In the genomic region with DNA sequence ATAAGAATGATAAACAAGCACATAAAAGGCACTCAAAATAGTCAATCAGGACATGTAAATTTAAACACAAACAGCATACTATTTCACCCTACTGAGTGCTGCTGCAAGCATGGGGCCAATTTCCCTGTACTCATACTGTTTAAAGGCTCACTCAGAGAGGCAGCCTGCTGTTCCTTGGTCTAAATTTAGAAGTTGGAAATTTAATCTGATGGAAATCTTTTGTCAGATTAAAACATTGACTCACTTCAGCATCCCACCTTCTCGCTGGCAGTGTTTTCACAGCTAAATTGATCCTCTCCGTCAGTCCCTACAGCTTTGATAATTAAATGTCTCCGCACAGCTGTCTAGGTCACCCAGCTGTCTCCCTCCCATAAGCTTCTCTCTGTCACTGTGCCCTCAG, we compare ENCODE assay signal across 19 mouse cellular contexts.
A peak's percentile ranks its signal among the peaks of the same experiment; 100 is the strongest.
DNase-seq lines count a peak whose midpoint lies in the region; ATAC-seq and TF ChIP-seq lines count a peak whose summit lies in the region.
"Had no signal": no experiment of that assay in that cellular context is flagged by ENCODE, and none has a peak within 500 bp of the region (broad histone marks: within the 10 kb centered on the region; RNA-seq: fewer than 3 reads in every experiment).

No protein-coding gene starts in this region.

- no peak overlapping the region for H3K4me2 ChIP-seq in forebrain, postnatal 0 days (ENCODE audit: low read depth)
- H3K4me2 ChIP-seq in forebrain, embryonic 16.5 days (ENCODE audit: low read length), result no peak overlapping the region
- H3K4me2 ChIP-seq: forebrain, embryonic 13.5 days; hindbrain, embryonic 12.5 days; stomach, embryonic 15.5 days had no signal

- no peak for TF ChIP-seq CTCF in forebrain, postnatal 0 days (IDR thresholded peaks at IDR 0.05; ENCODE audit: low read depth)

- 48% methylated on average over 3 of the region's 3 CpGs for WGBS in forebrain, postnatal 0 days
- 49% methylated on average over 3 of the region's 3 CpGs for WGBS in forebrain, embryonic 16.5 days

- no peak overlapping the region for H3K4me3 ChIP-seq in forebrain, postnatal 0 days (ENCODE audit: low read depth, low read length)
- H3K4me3 ChIP-seq in forebrain, embryonic 16.5 days (replicated peaks; ENCODE audit: low read length), result no peak overlapping the region
- H3K4me3 ChIP-seq: embryonic facial prominence, embryonic 10.5 days; forebrain, embryonic 13.5 days; gastrocnemius, adult 2 months; hindbrain, embryonic 12.5 days; megakaryocyte, embryonic 14.5 days; stomach, embryonic 15.5 days had no signal

- no peaks in the 10 kb centered on the region for H3K4me1 ChIP-seq in forebrain, postnatal 0 days (ENCODE audit: insufficient read depth)
- no peaks in the 10 kb centered on the region for H3K4me1 ChIP-seq in forebrain, embryonic 16.5 days (replicated peaks; ENCODE audit: control insufficient read depth, insufficient read depth, low read length)
- H3K4me1 ChIP-seq: embryonic facial prominence, embryonic 10.5 days; forebrain, embryonic 13.5 days; hindbrain, embryonic 12.5 days; megakaryocyte, embryonic 14.5 days; stomach, embryonic 15.5 days had no signal

- H3K27ac ChIP-seq in forebrain, postnatal 0 days (ENCODE audit: low read depth, low read length), result no peak overlapping the region
- no peak overlapping the region for H3K27ac ChIP-seq in forebrain, embryonic 16.5 days (ENCODE audit: low read length)
- H3K27ac ChIP-seq: embryonic facial prominence, embryonic 10.5 days; forebrain, embryonic 13.5 days; gastrocnemius, adult 2 months; hindbrain, embryonic 12.5 days; stomach, embryonic 15.5 days had no signal

- H3K36me3 ChIP-seq in forebrain, postnatal 0 days (ENCODE audit: insufficient read depth), result no peaks in the 10 kb centered on the region
- H3K36me3 ChIP-seq in forebrain, embryonic 16.5 days (ENCODE audit: control insufficient read depth, insufficient read depth), result no peaks in the 10 kb centered on the region
- H3K36me3 ChIP-seq: embryonic facial prominence, embryonic 10.5 days; hindbrain, embryonic 12.5 days; stomach, embryonic 15.5 days had no signal

- no peak; the same call in 1 of the 2 replicates for ATAC-seq in forebrain, postnatal 0 days
- no peak for ATAC-seq in forebrain, embryonic 16.5 days
- ATAC-seq: forebrain, embryonic 13.5 days; liver, postnatal 0 days; midbrain, embryonic 16.5 days had no signal

- no peaks in the 10 kb centered on the region for H3K27me3 ChIP-seq in forebrain, postnatal 0 days (ENCODE audit: insufficient read depth, low read length)
- no peaks in the 10 kb centered on the region for H3K27me3 ChIP-seq in forebrain, embryonic 16.5 days (replicated peaks; ENCODE audit: control insufficient read depth, insufficient read depth, low read length)
- H3K27me3 ChIP-seq: forebrain, embryonic 13.5 days; hindbrain, embryonic 12.5 days; megakaryocyte, embryonic 14.5 days; stomach, embryonic 15.5 days had no signal

- intact Hi-C loops in left cerebral cortex, postnatal 36 days (cut with DNase I), result no loop called here
- intact Hi-C loops in heart, postnatal 10 days (cut with DNase I), result no loop called here

- no peaks in the 10 kb centered on the region for H3K9me3 ChIP-seq in forebrain, postnatal 0 days (ENCODE audit: low read length)
- H3K9me3 ChIP-seq in forebrain, embryonic 16.5 days (ENCODE audit: control insufficient read depth, low read length), result no peaks in the 10 kb centered on the region
- H3K9me3 ChIP-seq: embryonic facial prominence, embryonic 10.5 days; forebrain, embryonic 13.5 days; hindbrain, embryonic 12.5 days; stomach, embryonic 15.5 days had no signal

- DNase-seq in forebrain, postnatal 0 days, result peak; percentile 3
- peak; percentile 69 for DNase-seq in brain, adult 2 months (ENCODE audit: low read depth, low spot score)
- peak; percentile 0 for DNase-seq in layer of hippocampus, adult 9-10 months (ENCODE audit: low spot score)
- peak; percentile 7 to 12 for DNase-seq in left cerebral cortex, postnatal 36 days (ENCODE audit: low spot score in 2 of 2)
- DNase-seq in natural killer cell, adult 2 months (ENCODE audit: low spot score in 2 of 2), result no peak
- no peak for DNase-seq in heart, postnatal 10 days
- no peak for DNase-seq in kidney, adult 8-10 months
- DNase-seq: cerebellum, postnatal 25 days; gastrocnemius, adult 2 months; liver; liver, postnatal 0 days; lung, postnatal 14 days had no signal

- H3K9ac ChIP-seq in forebrain, postnatal 0 days, result no peak overlapping the region
- H3K9ac ChIP-seq in forebrain, embryonic 16.5 days (replicated peaks; ENCODE audit: low read depth, low read length), result no peak overlapping the region
- H3K9ac ChIP-seq: forebrain, embryonic 13.5 days; hindbrain, embryonic 12.5 days; liver, postnatal 0 days; stomach, embryonic 15.5 days had no signal

Comparison
In these comparisons a context has a peak if more than half of its experiments do, and no peak if none do; other contexts are left out.
1. DNase-seq: peak in forebrain, postnatal 0 days (single experiment), brain, adult 2 months (single experiment), layer of hippocampus, adult 9-10 months (single experiment) and left cerebral cortex, postnatal 36 days (2 of 2); none in natural killer cell, adult 2 months (0 of 2), heart, postnatal 10 days (0 of 2) and kidney, adult 8-10 months (0 of 2).